Mouse (Mus musculus) frontal cortex, postnatal 10 days (tissue): ENCODE measurements around the gene Ascl2.

Experiments used
- DNase-seq, 2 experiments: peaks; one replicate each; pipeline ENCODE4 v3.0.0; 2022; ENCODE audit warnings: low spot score in 2 of 2, mixed read lengths in 1 of 2

Ascl2 gene

GRCm38 (mm10) chr7:142968809-142969511 is at the start of gene Ascl2:
TSS of gene Ascl2 (minus strand) at chr7:142969264.
- peak in 1 of 2 experiments; percentile 6 for DNase-seq

DNA sequence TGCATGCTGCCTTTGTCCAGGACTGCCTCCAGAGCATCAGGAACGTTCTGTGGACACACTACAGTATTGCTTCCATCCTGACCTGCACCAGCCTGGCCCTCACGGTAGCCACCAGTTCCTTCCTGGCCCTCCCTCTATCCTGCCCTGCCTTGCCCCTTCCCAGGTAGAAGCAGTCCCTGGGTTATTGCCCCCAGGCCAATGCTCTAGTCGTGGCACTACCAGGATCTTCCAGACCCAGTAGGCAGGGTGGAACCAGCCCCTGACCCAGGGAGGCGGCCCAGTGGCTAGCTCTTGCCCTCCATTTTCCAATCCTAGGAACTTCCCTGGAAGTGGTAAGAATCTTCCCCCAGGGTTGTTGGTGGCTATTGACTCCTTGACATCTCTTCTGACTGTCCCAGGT is 48.1 kb upstream of the Ascl2 start:
- DNase-seq: no peak

DNA sequence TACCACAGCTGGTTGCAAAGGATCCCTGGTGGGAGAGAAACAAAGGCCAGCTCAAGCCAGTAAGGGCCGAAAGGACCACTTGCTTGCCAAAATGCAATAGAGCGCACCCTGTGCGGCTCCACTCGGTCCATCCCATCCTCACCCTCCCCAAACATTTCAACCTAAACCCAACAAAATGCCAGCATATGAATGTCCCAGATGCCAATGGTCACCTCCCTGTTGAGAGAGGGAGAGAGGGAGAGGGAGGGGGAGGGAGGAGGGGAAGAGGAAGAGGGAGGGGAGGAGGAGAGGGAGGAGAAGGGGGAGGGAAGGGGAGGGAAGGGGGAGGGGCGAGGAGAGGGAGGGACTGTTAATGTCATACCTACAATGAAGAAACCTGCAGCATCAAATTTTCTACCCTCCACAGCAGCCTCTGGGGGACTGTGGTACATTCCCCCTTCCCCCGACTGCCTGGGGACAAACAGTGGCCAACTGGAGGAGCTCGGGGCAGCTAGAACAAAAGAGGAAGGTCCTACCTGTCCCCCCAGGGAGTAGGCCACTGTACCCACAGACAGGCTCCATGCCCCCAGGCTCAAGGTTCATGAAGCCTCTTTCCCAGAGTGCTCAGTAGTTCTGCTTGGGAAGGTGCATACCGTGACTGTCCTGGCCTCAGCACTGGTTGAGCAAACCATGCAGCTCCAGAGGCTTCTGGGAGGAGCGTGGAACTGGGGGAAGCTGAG is 47.5 kb upstream of the Ascl2 start:
- no peak for DNase-seq

DNA sequence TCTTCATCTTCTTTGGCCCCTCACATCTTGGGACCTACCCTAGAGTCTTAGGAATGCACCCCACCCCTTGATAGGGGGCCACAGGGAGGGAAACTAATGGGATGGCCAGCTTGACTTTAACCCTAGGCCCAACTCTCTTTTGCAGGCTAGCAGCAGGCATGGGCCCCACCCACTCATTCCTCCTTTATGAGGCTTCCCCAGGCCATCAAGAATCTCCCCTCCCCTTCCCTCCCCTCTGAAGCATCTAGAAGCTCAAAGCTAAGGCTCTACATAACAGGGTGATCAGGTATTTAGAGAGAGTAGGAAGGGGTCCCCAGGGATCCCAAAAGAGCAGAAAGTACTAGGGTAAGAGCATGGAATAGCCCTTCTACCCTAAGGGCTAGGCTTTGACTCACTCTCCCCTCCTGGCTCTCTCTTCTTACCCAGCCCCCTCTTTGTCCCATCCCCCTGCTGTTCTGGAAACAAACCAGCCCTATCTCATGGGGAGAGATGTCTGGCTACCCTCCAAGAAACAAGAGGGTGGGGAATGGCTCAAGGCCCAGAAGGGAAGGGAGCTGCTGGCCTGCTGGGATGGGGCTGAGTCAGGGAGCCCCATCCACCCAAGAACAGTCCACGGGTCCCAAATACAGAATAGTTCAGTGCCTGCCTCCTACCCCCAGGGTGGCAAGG is 46.8 kb upstream of the Ascl2 start:
- DNase-seq: peak in 1 of 2 experiments; percentile 51

GRCm38 (mm10) chr7:143014862-143015659 is 46.0 kb upstream of the Ascl2 start:
- no peak for DNase-seq

GRCm38 (mm10) chr7:143013420-143014178 is 44.5 kb upstream of the Ascl2 start:
- peak in 1 of 2 experiments; percentile 20 for DNase-seq

DNA sequence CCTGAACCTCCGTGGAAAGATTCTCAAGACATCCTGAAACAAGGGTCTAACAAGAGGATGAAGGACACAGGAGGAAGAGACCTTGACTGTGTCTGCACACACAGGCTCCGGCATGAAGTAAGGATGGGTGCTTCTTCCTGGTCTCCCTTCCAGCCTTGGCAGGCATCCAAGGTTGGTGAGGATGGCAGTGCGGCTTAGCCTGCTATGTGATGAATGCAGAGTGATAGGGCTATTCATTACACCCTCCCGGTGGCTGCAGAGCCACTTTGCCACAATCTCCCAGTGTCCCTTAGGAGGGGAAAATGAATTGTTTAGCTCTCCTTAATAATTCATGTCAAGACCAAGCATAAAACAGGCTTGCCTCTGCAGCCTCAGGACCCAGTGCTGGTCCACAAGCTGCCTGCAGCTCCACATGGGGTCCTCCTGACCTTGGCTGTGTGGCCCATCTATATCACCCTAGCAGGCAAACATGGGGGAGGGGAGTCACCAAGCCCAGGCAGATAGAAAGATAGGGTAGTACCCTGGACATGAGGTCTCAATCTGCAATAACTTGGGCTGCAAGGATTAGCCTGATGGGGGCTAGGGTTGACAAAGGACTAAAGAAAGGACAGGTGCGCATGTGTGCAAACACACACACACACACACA is 43.3 kb upstream of the Ascl2 start:
- peak in 1 of 2 experiments; percentile 20 for DNase-seq

DNA sequence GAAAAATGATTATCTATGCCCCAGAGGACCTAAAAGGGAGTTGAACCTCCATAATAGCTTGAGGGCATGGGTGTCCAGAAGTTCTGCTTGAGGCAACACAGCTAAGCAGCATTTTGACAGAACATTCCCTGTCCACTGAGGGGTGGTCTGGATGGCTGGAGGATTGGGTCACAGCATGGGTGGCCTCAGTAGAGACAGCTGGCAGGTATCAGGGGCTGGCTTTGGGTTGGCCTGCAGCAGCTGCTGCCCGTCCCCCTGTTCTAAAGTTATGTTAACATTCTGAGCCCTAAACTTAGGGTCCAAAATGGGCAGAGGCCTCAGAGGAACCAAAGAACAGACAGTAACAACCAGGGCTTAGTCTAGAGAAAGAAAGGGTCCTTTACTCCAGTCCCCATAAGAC is 42.2 kb upstream of the Ascl2 start:
- DNase-seq: no peak

- DNase-seq: no peak
Measured at GRCm38 (mm10) chr7:143009996-143010395, 40.9 kb upstream of the Ascl2 start.

- no peak for DNase-seq
Measured at GRCm38 (mm10) chr7:143008996-143009665, 40.1 kb upstream of the Ascl2 start.

DNA sequence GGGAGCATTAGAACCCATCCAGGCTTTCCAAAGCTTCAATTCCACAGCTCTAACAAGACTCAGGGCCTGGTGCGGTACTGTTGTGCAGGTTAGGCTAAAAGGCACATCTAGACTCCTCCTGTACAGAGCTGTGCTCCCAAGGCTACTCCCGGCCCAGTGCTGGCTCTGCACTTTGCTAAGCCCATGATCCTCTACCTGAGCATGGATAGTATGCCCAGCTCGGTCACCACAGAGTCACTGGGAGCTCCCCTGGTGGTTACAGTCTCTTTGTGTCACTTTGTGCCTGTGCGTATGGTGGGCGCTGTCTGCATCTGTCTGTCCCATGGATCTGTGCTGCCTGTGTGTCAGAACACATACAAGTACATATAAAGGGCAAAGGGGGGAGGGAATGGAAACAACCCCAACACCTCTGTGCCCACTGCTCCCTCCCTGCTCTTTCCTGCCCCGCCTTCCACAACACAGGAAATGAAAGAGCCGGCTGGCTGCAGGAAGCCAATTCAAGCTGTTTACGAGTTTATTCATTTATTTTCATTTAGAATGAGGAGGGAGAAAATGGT is 39.4 kb upstream of the Ascl2 start:
- DNase-seq: peak in 1 of 2 experiments; percentile 15

- peak; percentile 87 to 90 for DNase-seq
Measured at GRCm38 (mm10) chr7:143007599-143008369, 38.7 kb upstream of the Ascl2 start.

- DNase-seq: no peak
Measured at GRCm38 (mm10) chr7:143006756-143007598, 37.9 kb upstream of the Ascl2 start.

GRCm38 (mm10) chr7:143006097-143006755 is 37.2 kb upstream of the Ascl2 start:
- DNase-seq: no peak

DNA sequence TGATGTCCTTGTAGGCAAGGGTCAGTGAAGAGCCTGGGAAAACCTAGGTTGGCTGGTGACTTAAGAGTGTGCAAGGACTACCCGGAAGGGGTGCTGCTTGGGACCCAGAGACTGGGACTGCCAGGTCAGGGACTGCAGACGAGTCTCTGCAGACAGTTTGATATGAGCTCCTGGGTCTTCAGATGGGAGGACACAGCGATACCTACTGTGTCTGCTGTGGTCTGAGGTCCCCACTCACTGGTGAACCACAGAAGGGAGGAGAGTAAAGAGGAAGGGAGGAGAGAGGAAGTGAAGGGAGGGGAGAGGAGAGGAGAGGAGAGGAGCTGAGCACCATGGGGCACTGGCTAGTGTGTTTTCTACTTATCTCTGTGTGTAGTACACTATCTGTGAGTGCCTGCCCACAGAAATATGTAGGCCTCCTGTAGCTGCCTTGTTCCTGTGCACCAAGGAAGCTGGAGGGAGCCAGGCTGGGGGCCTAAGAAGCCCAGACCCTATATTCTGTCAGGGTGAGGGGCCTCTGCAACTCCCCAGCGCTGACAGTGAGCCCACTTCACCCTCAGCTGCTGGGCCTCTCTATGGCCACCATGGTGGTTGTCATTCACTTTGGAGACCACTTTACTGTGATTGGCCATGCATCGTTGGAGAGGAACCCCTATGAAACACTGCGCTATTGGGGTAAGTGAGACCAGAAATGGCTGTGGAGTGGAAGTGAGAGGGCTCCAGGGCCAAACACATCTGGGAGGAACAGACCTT is 36.5 kb upstream of the Ascl2 start:
- no peak for DNase-seq

GRCm38 (mm10) chr7:143004727-143005343 is 35.8 kb upstream of the Ascl2 start, which contains the start of gene Tspan32:
TSS of gene Tspan32 (plus strand) at chr7:143005046.
- DNase-seq: no peak
